Mouse (Mus musculus) lung, embryonic 16.5 days (tissue): ENCODE measurements at regions not wholly inside any gene's neighbourhood (a gene's known extent, or its start where the extent isn't known, plus 50 kb on each side); places are given as distances from the start of the nearest gene placed in this dataset.

Experiments used
- ATAC-seq: fragments of 200-750 bp; cut with Nextera tagmentation; 2 replicates; pipeline ENCODE4 v1.8.0; 2017; ENCODE audit warnings: low read depth, mild to moderate bottlenecking, moderate library complexity
- H3K27ac ChIP-seq: fragments of 300-500 bp; sonication (generic); 2 replicates; pipeline ENCODE4 v1.5.1; 2014; ENCODE audit warnings: mild to moderate bottlenecking, control low read depth, low read length
- H3K27me3 ChIP-seq: fragments of 300-500 bp; sonication (generic); 2 replicates; pipeline ENCODE4 v1.6.1; 2014; ENCODE audit warnings: low read depth, low read length, mixed read lengths; ENCODE audit not compliant: control insufficient read depth, insufficient read depth
- H3K36me3 ChIP-seq: fragments of 300-500 bp; sonication (generic); 2 replicates; pipeline ENCODE4 v1.6.1; 2014; ENCODE audit warnings: low read length; ENCODE audit not compliant: control insufficient read depth, insufficient read depth
- H3K4me1 ChIP-seq: fragments of 300-500 bp; sonication (generic); replicated peaks from 2 replicates; pipeline ENCODE4 v1.6.1; 2014; ENCODE audit warnings: low read length, mixed read lengths; ENCODE audit not compliant: control insufficient read depth, insufficient read depth
- H3K4me2 ChIP-seq: fragments of 300-500 bp; sonication (generic); 2 replicates; pipeline ENCODE4 v1.6.1; 2014; ENCODE audit warnings: low read depth, low read length, control low read depth
- H3K4me3 ChIP-seq: fragments of 300-500 bp; sonication (generic); 2 replicates; pipeline ENCODE4 v1.5.1; 2014; ENCODE audit warnings: mild to moderate bottlenecking, low read length, control low read depth
- H3K9ac ChIP-seq: fragments of 300-500 bp; sonication (generic); 2 replicates; pipeline ENCODE4 v1.6.1; 2014; ENCODE audit warnings: low read length, control low read depth
- H3K9me3 ChIP-seq: fragments of 300-500 bp; sonication (generic); 2 replicates; pipeline ENCODE4 v1.6.1; 2016; ENCODE audit warnings: low read length; ENCODE audit not compliant: control insufficient read depth
- WGBS: fragments of 180-500 bp; shearing (Covaris S2); extraction: QIAGEN DNeasy Blood & Tissue Kit; methylation state at CpG from one replicate; pipeline ENCODE4 v1.1.7; 2014; 5-methylcytosine and 5-hydroxymethylcytosine counted together

DNA sequence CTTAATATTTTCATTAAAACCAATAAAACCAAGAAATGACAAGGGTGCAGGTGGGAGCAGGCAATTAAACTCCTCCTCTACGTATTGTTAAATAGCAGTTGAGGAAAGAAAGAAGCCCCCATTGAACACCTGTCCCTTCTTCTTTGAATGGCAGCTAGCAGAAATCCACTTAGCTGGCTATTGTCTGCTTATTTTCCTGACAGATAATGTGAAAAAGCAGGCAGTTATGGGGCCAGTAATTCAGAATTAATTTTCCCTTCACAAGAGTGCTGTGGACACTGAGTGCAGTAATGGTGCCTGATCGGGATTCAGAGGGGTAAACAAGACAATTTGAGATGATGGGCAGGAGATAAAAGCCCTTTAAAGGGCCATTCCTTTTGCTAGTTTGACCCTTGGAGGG lies 602.5 kb upstream of the Tle4 start:
- H3K4me2 ChIP-seq, result no peak overlapping the region
- no peak overlapping the region for H3K27ac ChIP-seq
- no peaks in the 10 kb centered on the region for H3K4me1 ChIP-seq
- no peak for ATAC-seq
- 48% methylated on average over 2 of the region's 2 CpGs for WGBS
- no peak overlapping the region for H3K4me3 ChIP-seq
- H3K9ac ChIP-seq, result no peak overlapping the region
- H3K9me3 ChIP-seq, result no peaks in the 10 kb centered on the region
- no peaks in the 10 kb centered on the region for H3K36me3 ChIP-seq
- H3K27me3 ChIP-seq, result no peaks in the 10 kb centered on the region

- Histone ChIP-seq H3K27ac (no peak overlapping the region), H3K9me3 (no peaks in the 10 kb centered on the region), H3K4me2 (no peak overlapping the region), H3K36me3 (no peaks in the 10 kb centered on the region), H3K27me3 (no peaks in the 10 kb centered on the region), H3K9ac (no peak overlapping the region), H3K4me3 (no peak overlapping the region), H3K4me1 (no peaks in the 10 kb centered on the region)
- WGBS, result 68% methylated on average over 1 of the region's 1 CpGs
- ATAC-seq, result no peak
Measured at GRCm38 (mm10) chr19:15199692-15200091, 601.8 kb upstream of the Tle4 start.

GRCm38 (mm10) chr19:15175221-15175620 lies 577.4 kb upstream of the Tle4 start:
- Histone ChIP-seq H3K4me1 (no peaks in the 10 kb centered on the region), H3K9me3 (no peaks in the 10 kb centered on the region), H3K27me3 (no peaks in the 10 kb centered on the region), H3K27ac (no peak overlapping the region), H3K36me3 (no peaks in the 10 kb centered on the region), H3K4me2 (no peak overlapping the region), H3K9ac (no peak overlapping the region), H3K4me3 (no peak overlapping the region)
- ATAC-seq, result no peak

DNA sequence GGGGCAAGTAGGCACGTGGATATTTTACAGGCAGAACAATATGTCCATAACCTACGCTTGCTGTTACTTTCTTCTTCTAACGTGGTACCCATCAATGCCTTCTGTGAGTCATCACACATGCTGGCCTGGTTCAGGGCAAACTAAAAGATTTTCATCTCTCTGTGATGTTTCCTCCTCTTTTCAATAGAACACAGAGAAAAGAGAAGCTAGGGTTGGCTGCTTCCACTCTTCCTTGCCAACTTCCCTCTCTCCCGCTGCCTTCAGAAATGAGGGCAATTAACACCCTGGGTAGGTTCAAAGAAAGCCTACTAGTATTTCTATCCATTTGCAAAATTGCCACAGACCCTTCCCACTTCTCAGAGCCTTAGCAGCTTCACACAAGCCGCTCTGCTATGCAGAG lies 575.5 kb upstream of the Tle4 start:
- Histone ChIP-seq H3K4me1 (no peaks in the 10 kb centered on the region), H3K9ac (no peak overlapping the region), H3K4me3 (no peak overlapping the region), H3K9me3 (no peaks in the 10 kb centered on the region), H3K36me3 (no peaks in the 10 kb centered on the region), H3K27ac (no peak overlapping the region), H3K27me3 (no peaks in the 10 kb centered on the region), H3K4me2 (no peak overlapping the region)
- 34% methylated on average over 5 of the region's 5 CpGs for WGBS
- no peak for ATAC-seq

- Histone ChIP-seq H3K9me3 (no peaks in the 10 kb centered on the region), H3K4me2 (no peak overlapping the region), H3K4me3 (no peak overlapping the region), H3K27ac (no peak overlapping the region), H3K27me3 (no peaks in the 10 kb centered on the region), H3K4me1 (no peaks in the 10 kb centered on the region), H3K9ac (no peak overlapping the region), H3K36me3 (no peaks in the 10 kb centered on the region)
- ATAC-seq, result no peak
- 74% methylated on average over 1 of the region's 1 CpGs for WGBS
Measured at GRCm38 (mm10) chr19:15167184-15167583, 569.3 kb upstream of the Tle4 start.

DNA sequence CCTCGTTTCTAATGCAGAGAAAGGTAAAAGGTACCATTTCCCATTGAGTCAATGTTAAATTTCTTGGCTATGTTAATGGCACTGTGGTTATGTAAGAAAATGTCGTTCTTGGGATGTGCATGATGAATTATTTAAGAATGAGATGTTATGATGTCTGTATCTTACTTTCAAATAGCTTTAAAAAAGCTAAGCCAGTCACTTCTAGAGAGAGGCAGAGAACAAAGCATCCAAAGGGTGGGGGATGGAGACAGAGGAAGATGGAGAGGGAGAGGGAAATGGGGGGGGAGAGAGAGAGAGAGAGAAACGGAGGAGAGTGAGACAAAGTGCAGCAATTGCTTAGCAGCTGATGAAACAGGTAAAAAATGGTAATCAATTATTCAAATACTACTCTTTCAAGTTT lies 562.8 kb upstream of the Tle4 start:
- no peak for ATAC-seq
- 33% methylated on average over 3 of the region's 3 CpGs for WGBS

DNA sequence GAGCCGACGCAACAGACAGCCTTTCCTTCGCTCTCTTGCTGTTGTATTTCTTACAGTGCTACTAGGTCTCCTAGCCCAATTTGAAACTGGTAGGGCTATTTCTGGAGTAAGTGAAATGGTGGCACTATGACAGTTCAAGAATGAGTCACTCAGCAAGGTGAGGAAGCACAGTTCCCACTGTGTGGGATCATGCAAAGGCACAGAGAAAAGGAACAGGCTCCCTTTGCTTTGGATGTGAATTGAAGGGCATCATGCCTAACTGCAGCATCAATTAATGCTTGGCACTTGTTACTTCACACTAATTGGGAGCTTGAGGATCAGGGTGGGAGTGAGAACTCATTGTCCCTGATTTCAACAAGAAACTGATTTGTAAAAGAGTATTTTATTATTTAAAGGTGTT lies 560.8 kb upstream of the Tle4 start:
- Histone ChIP-seq H3K4me2 (no peak overlapping the region), H3K4me3 (no peak overlapping the region)
- WGBS, result 97% methylated on average over 3 of the region's 3 CpGs

More for the DNA sequence above, 562.8 kb upstream of the Tle4 start:
- Histone ChIP-seq H3K4me1 (no peaks in the 10 kb centered on the region), H3K27ac (no peak overlapping the region), H3K4me3 (no peak overlapping the region), H3K4me2 (no peak overlapping the region), H3K9ac (no peak overlapping the region), H3K9me3 (no peaks in the 10 kb centered on the region), H3K36me3 (no peaks in the 10 kb centered on the region), H3K27me3 (no peaks in the 10 kb centered on the region)

DNA sequence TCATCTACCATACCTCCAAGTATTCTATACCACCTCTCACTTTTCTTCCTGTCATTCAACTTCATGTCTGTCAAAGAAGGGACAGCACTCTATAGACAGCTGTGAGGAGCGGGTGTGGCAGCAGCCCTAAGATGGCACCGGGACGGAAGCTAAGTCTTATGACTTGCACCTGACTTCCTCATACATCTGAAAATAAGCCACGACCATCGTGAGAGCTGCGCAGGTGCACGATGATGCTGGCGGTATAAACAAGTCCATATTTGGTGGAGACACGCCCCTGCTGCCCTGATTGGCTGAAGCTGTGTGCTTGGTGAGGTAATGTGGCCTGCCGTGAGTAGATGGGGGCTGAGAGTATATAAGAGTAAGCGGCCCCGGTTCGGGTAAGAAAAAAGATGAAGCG lies 560.3 kb upstream of the Tle4 start:
- WGBS, result 79% methylated on average over 14 of the region's 14 CpGs
- Histone ChIP-seq H3K9me3 (no peaks in the 10 kb centered on the region), H3K9ac (no peak overlapping the region), H3K4me2 (no peak overlapping the region), H3K4me3 (no peak overlapping the region), H3K4me1 (no peaks in the 10 kb centered on the region), H3K36me3 (no peaks in the 10 kb centered on the region), H3K27ac (no peak overlapping the region), H3K27me3 (no peaks in the 10 kb centered on the region)
- no peak for ATAC-seq

More for the DNA sequence above, 560.8 kb upstream of the Tle4 start:
- no peak overlapping the region for H3K27ac ChIP-seq
- no peaks in the 10 kb centered on the region for H3K4me1 ChIP-seq
- no peak for ATAC-seq
- no peaks in the 10 kb centered on the region for H3K9me3 ChIP-seq
- H3K27me3 ChIP-seq, result no peaks in the 10 kb centered on the region
- H3K36me3 ChIP-seq, result no peaks in the 10 kb centered on the region
- H3K9ac ChIP-seq, result no peak overlapping the region

- no peaks in the 10 kb centered on the region for H3K4me1 ChIP-seq
- H3K27ac ChIP-seq, result no peak overlapping the region
- H3K27me3 ChIP-seq, result no peaks in the 10 kb centered on the region
- H3K9me3 ChIP-seq, result no peaks in the 10 kb centered on the region
- ATAC-seq, result peak; percentile 74
- no peak overlapping the region for H3K9ac ChIP-seq
- H3K4me2 ChIP-seq, result no peak overlapping the region
- H3K4me3 ChIP-seq, result no peak overlapping the region
- 34% methylated on average over 2 of the region's 2 CpGs for WGBS
- H3K36me3 ChIP-seq, result no peaks in the 10 kb centered on the region
Measured at GRCm38 (mm10) chr19:15154693-15155092, 556.8 kb upstream of the Tle4 start.

- no peaks in the 10 kb centered on the region for H3K36me3 ChIP-seq
Measured at GRCm38 (mm10) chr19:15146325-15146724, 548.5 kb upstream of the Tle4 start.

More at GRCm38 (mm10) chr19:15146325-15146724, 548.5 kb upstream of the Tle4 start:
- no peaks in the 10 kb centered on the region for H3K4me1 ChIP-seq
- H3K9ac ChIP-seq, result no peak overlapping the region
- no peak overlapping the region for H3K4me2 ChIP-seq
- ATAC-seq, result no peak
- no peaks in the 10 kb centered on the region for H3K9me3 ChIP-seq
- no peak overlapping the region for H3K4me3 ChIP-seq
- no peak overlapping the region for H3K27ac ChIP-seq
- no peaks in the 10 kb centered on the region for H3K27me3 ChIP-seq
- 84% methylated on average over 3 of the region's 3 CpGs for WGBS
